Mouse (Mus musculus) 3T3-L1 (cell line): ENCODE measurements around the gene Ak2.
A peak's percentile ranks its signal among the peaks of the same experiment; 100 is the strongest.

Experiments
- DNase-seq: peaks from one replicate; pipeline ENCODE4 v3.0.0-alpha.2; 2015; ENCODE audit warnings: low read depth, low spot score

Ak2 gene

GRCm38 (mm10) chr4:128974677-128975076, 17.1 kb upstream of the Ak2 start:
- DNase-seq = no peak

- no peak for DNase-seq
Measured at GRCm38 (mm10) chr4:128976577-128976976, 15.2 kb upstream of the Ak2 start.

- no peak for DNase-seq
Measured at GRCm38 (mm10) chr4:128977217-128977616, 14.5 kb upstream of the Ak2 start.

GRCm38 (mm10) chr4:128978634-128979033, 13.1 kb upstream of the Ak2 start:
- DNase-seq = no peak

- DNase-seq = peak; percentile 36
Measured at GRCm38 (mm10) chr4:128980890-128981832, 10.6 kb upstream of the Ak2 start.

GRCm38 (mm10) chr4:128981833-128982180, 10.0 kb upstream of the Ak2 start:
- no peak for DNase-seq

- DNase-seq = no peak
Measured at GRCm38 (mm10) chr4:128983151-128983550, 8.6 kb upstream of the Ak2 start.

- DNase-seq = no peak
Measured at GRCm38 (mm10) chr4:128983656-128984055, 8.1 kb upstream of the Ak2 start.

GRCm38 (mm10) chr4:128984600-128984999, 7.2 kb upstream of the Ak2 start:
- DNase-seq = no peak

GRCm38 (mm10) chr4:128988911-128989310, 2.8 kb upstream of the Ak2 start:
- DNase-seq = no peak

- no peak for DNase-seq
Measured at GRCm38 (mm10) chr4:128989678-128990077, 2.1 kb upstream of the Ak2 start.

GRCm38 (mm10) chr4:128992176-128992575, 418 bp downstream of the Ak2 start:
- no peak for DNase-seq

- peak; percentile 97 for DNase-seq
Measured at GRCm38 (mm10) chr4:128993025-128993662, 1.4 kb downstream of the Ak2 start.

- peak; percentile 59 for DNase-seq
Measured at GRCm38 (mm10) chr4:128993675-128994074, 1.9 kb downstream of the Ak2 start.

- no peak for DNase-seq
Measured at GRCm38 (mm10) chr4:128995238-128995637, 3.5 kb downstream of the Ak2 start.

- DNase-seq = no peak
Measured at GRCm38 (mm10) chr4:128997258-128997657, 5.5 kb downstream of the Ak2 start.

- no peak for DNase-seq
Measured at GRCm38 (mm10) chr4:128998401-128998800, 6.6 kb downstream of the Ak2 start.

- no peak for DNase-seq
Measured at GRCm38 (mm10) chr4:129000786-129001185, 9.0 kb downstream of the Ak2 start.

GRCm38 (mm10) chr4:129003720-129004119, 12.0 kb downstream of the Ak2 start:
- DNase-seq = no peak

- no peak for DNase-seq
Measured at GRCm38 (mm10) chr4:129008006-129008519, 16.3 kb downstream of the Ak2 start.

GRCm38 (mm10) chr4:129008672-129009071, 16.9 kb downstream of the Ak2 start:
- no peak for DNase-seq

GRCm38 (mm10) chr4:129009521-129009920, 17.8 kb downstream of the Ak2 start:
- DNase-seq = no peak
